Mouse (Mus musculus): Measurements from ENCODE around the gene Slc10a7. TPM values are rescaled to one million over a fixed set of nuclear protein-coding genes. Genes with fewer than 3 reads are reported as not detected.
"Not testable (repeated sequence)": the region's sequence is repeated elsewhere in the genome, so short reads cannot be mapped to it uniquely, and the experiment has no call there.

Slc10a7 gene
- total RNA-seq, 2 experiments from 2014 or later, result 3.5 to 4.6 TPM

- DNase-seq, result no peak
Measured at GRCm38 (mm10) chr8:78667399-78667798, 158.3 kb downstream of the Slc10a7 start.

GRCm38 (mm10) chr8:78668206-78668605 is 159.1 kb downstream of the Slc10a7 start:
- no peak for DNase-seq

- no peak for DNase-seq
Measured at GRCm38 (mm10) chr8:78670241-78670640, 161.1 kb downstream of the Slc10a7 start.

GRCm38 (mm10) chr8:78678541-78679219 is 169.5 kb downstream of the Slc10a7 start:
- no peak for DNase-seq

GRCm38 (mm10) chr8:78690795-78691194 is 181.6 kb downstream of the Slc10a7 start:
- no peak for DNase-seq

- no peak for DNase-seq
Measured at GRCm38 (mm10) chr8:78698331-78698741, 189.2 kb downstream of the Slc10a7 start.

GRCm38 (mm10) chr8:78703068-78703820 is 194.1 kb downstream of the Slc10a7 start:
- no peak for DNase-seq

- no peak for DNase-seq
Measured at GRCm38 (mm10) chr8:78705980-78706379, 196.8 kb downstream of the Slc10a7 start.

GRCm38 (mm10) chr8:78709948-78710644 is 200.9 kb downstream of the Slc10a7 start:
- no peak for DNase-seq

GRCm38 (mm10) chr8:78710961-78711360 is 201.8 kb downstream of the Slc10a7 start:
- no peak for DNase-seq

GRCm38 (mm10) chr8:78714880-78715279 is 205.7 kb downstream of the Slc10a7 start:
- no peak for DNase-seq

- no peak for DNase-seq
Measured at GRCm38 (mm10) chr8:78716546-78716945, 207.4 kb downstream of the Slc10a7 start.

GRCm38 (mm10) chr8:78717191-78717590 is 208.0 kb downstream of the Slc10a7 start:
- DNase-seq, result not testable (repeated sequence)

GRCm38 (mm10) chr8:78719279-78720040 is 210.3 kb downstream of the Slc10a7 start:
- no peak for DNase-seq

- DNase-seq, result no peak
Measured at GRCm38 (mm10) chr8:78720041-78720414, 210.9 kb downstream of the Slc10a7 start.

- no peak for DNase-seq
Measured at GRCm38 (mm10) chr8:78721576-78721975, 212.4 kb downstream of the Slc10a7 start.

- DNase-seq, result no peak
Measured at GRCm38 (mm10) chr8:78722201-78722600, 213.1 kb downstream of the Slc10a7 start.

- DNase-seq, result no peak
Measured at GRCm38 (mm10) chr8:78724832-78725231, 215.7 kb downstream of the Slc10a7 start.

- no peak for DNase-seq
Measured at GRCm38 (mm10) chr8:78728240-78728639, 219.1 kb downstream of the Slc10a7 start.

GRCm38 (mm10) chr8:78732410-78732809 is 223.3 kb downstream of the Slc10a7 start:
- peak; percentile 54 for DNase-seq

- DNase-seq, result no peak
Measured at GRCm38 (mm10) chr8:78732995-78733512, 223.9 kb downstream of the Slc10a7 start.
